Mouse (Mus musculus): ENCODE results near the gene Shc4. TPM values are rescaled to one million over a fixed set of nuclear protein-coding genes. Genes with fewer than 3 reads are reported as not detected.

Shc4 gene
- polyA plus RNA-seq, 1 experiment from 2014 or later, result 0.26 TPM

DNA sequence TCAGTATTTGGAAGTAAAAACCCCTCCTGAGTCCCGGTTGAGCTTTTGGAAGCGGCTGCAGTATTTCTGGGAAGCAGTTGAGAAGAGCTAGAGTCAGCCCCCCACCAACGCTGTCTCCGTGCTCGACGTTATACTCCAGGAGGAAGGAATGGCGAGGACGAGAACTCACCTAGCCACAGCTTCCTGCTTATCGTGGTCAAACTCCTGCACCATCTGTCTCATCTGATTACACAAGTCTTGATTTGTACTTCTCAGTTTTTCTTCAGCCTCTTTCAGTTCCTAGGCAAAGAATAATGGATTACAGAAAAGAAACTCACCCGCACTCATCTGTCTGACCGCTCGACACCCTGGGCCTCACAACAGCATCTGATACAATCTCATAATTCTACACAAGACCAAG lies 134.7 kb downstream of the Shc4 start:
- no peak for ATAC-seq
- DNase-seq, result no peak
- Histone ChIP-seq H3K27ac (ENCODE audit: low read depth) (no peak overlapping the region), H3K27me3 (ENCODE audit: insufficient read depth, low read length) (no peaks in the 10 kb centered on the region), H3K4me1 (ENCODE audit: insufficient read depth) (no peaks in the 10 kb centered on the region), H3K9ac (replicated peaks) (no peak overlapping the region), H3K36me3 (replicated peaks; ENCODE audit: insufficient read depth, low read length) (peaks cover 70% of the 10 kb centered on the region), H3K9me3 (ENCODE audit: low read length) (no peaks in the 10 kb centered on the region), H3K4me3 (ENCODE audit: low read depth, low read length) (no peak overlapping the region), H3K4me2 (ENCODE audit: low read depth, low read length) (no peak overlapping the region)
- TF ChIP-seq EP300 (IDR thresholded peaks at IDR 0.05; ENCODE audit: low read depth) (no peak), CTCF (IDR thresholded peaks at IDR 0.05; ENCODE audit: low read depth) (no peak)
- WGBS (ENCODE audit: insufficient replicate concordance), result 49% methylated on average over 12 of the region's 12 CpGs

GRCm38 (mm10) chr2:125581081-125581480 lies 142.9 kb downstream of the Shc4 start:
- peaks cover 87% of the 10 kb centered on the region for H3K36me3 ChIP-seq (replicated peaks; ENCODE audit: insufficient read depth, low read length)
- TF ChIP-seq EP300 (IDR thresholded peaks at IDR 0.05; ENCODE audit: low read depth) (no peak), CTCF (IDR thresholded peaks at IDR 0.05; ENCODE audit: low read depth) (no peak)
- H3K4me3 ChIP-seq (ENCODE audit: low read depth, low read length), result no peak overlapping the region
- WGBS (ENCODE audit: insufficient replicate concordance), result 64% methylated on average over 5 of the region's 5 CpGs
- no peak overlapping the region for H3K27ac ChIP-seq (ENCODE audit: low read depth)
- no peak for DNase-seq
- no peak overlapping the region for H3K9ac ChIP-seq (replicated peaks)
- no peaks in the 10 kb centered on the region for H3K27me3 ChIP-seq (ENCODE audit: insufficient read depth, low read length)
- no peaks in the 10 kb centered on the region for H3K9me3 ChIP-seq (ENCODE audit: low read length)
- no peaks in the 10 kb centered on the region for H3K4me1 ChIP-seq (ENCODE audit: insufficient read depth)
- ATAC-seq, result no peak
- no peak overlapping the region for H3K4me2 ChIP-seq (ENCODE audit: low read depth, low read length)

DNA sequence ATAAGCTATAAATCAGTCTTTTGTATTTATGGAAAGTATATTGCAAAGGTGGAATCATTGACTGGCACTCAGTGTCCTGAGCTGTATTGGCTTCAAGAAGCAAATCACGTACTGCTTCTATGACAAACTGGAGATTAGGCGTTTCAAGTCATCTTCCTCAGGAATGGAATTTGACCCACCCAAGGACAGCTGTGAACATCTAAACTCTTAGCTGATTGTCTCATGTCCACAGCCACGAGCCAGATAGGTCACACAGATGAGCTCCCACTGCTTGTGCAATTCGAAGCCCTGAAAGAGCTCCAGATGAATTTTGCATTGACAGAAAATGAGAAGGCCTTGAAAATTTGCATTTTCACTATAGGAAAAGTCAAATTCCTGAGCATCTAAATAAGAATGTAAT lies 146.3 kb downstream of the Shc4 start:
- Histone ChIP-seq H3K9ac (replicated peaks) (no peak overlapping the region), H3K27me3 (ENCODE audit: insufficient read depth, low read length) (no peaks in the 10 kb centered on the region), H3K9me3 (ENCODE audit: low read length) (no peaks in the 10 kb centered on the region), H3K36me3 (replicated peaks; ENCODE audit: insufficient read depth, low read length) (peaks cover 77% of the 10 kb centered on the region), H3K4me3 (ENCODE audit: low read depth, low read length) (no peak overlapping the region), H3K27ac (ENCODE audit: low read depth) (no peak overlapping the region), H3K4me1 (ENCODE audit: insufficient read depth) (no peaks in the 10 kb centered on the region), H3K4me2 (ENCODE audit: low read depth, low read length) (no peak overlapping the region)
- WGBS (ENCODE audit: insufficient replicate concordance), result 84% methylated on average over 4 of the region's 4 CpGs
- no peak for ATAC-seq
- TF ChIP-seq CTCF (IDR thresholded peaks at IDR 0.05; ENCODE audit: low read depth), result no peak
- TF ChIP-seq EP300 (IDR thresholded peaks at IDR 0.05; ENCODE audit: low read depth), result no peak
- DNase-seq, result no peak

Other genes starting within 250 kb of the Shc4 start
- gene Gm9913, start 219.1 kb downstream of the Shc4 start, polyA plus RNA-seq (2015; fragmentation: Nextera tagmentation; extraction: Ambion mirVana), result 0.05 TPM in 1 of 2 replicates, not detected in the other
- 1.3 TPM in 2 replicates for gene Fbn1, start 216.2 kb downstream of the Shc4 start, polyA plus RNA-seq (2015; fragmentation: Nextera tagmentation; extraction: Ambion mirVana)
- gene Cep152, start 99.0 kb downstream of the Shc4 start, polyA plus RNA-seq (2015; fragmentation: Nextera tagmentation; extraction: Ambion mirVana), result 1.8 and 2.4 TPM in 2 replicates
- 27.9 and 30.7 TPM in 2 replicates for gene Eid1, start 51.1 kb downstream of the Shc4 start, polyA plus RNA-seq (2015; fragmentation: Nextera tagmentation; extraction: Ambion mirVana)
- gene Secisbp2l, start 58.7 kb upstream of the Shc4 start, polyA plus RNA-seq (2015; fragmentation: Nextera tagmentation; extraction: Ambion mirVana), result 5.7 TPM in 2 replicates
- 9.6 and 10.1 TPM in 2 replicates for gene Galk2, start 135.0 kb upstream of the Shc4 start, polyA plus RNA-seq (2015; fragmentation: Nextera tagmentation; extraction: Ambion mirVana)
- gene Cops2, start 135.0 kb upstream of the Shc4 start, polyA plus RNA-seq (2015; fragmentation: Nextera tagmentation; extraction: Ambion mirVana), result 20.4 and 21.5 TPM in 2 replicates

Data from liver, postnatal 0 days (tissue).